Mouse (Mus musculus): ENCODE measurements around the gene Arid5b.

Gene Arid5b

DNA sequence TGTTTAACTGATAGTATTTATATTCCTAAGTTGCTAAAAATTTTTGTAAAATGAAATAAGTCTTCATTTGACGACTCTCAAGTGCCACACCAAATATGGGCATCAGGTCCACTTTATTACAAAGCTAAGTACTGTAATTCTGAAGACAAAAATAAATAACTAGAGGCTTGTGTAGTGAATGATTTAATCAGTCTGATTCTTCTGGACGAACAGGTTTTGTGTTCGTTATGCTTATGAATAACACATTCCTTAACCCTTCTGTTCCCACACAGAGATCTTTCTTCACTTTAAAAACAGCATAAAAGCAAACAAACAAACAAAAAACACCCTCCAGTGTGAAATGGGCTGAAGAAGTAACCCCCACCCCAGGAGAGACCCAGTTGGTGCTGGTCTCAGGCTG is 40.4 kb downstream of the Arid5b start:
- DNase-seq (ENCODE audit: extremely low spot score, low read depth, low spot score): no peak

GRCm38 (mm10) chr10:68236956-68237455 is 41.5 kb downstream of the Arid5b start:
- no peak for DNase-seq (ENCODE audit: extremely low spot score, low read depth, low spot score)

DNA sequence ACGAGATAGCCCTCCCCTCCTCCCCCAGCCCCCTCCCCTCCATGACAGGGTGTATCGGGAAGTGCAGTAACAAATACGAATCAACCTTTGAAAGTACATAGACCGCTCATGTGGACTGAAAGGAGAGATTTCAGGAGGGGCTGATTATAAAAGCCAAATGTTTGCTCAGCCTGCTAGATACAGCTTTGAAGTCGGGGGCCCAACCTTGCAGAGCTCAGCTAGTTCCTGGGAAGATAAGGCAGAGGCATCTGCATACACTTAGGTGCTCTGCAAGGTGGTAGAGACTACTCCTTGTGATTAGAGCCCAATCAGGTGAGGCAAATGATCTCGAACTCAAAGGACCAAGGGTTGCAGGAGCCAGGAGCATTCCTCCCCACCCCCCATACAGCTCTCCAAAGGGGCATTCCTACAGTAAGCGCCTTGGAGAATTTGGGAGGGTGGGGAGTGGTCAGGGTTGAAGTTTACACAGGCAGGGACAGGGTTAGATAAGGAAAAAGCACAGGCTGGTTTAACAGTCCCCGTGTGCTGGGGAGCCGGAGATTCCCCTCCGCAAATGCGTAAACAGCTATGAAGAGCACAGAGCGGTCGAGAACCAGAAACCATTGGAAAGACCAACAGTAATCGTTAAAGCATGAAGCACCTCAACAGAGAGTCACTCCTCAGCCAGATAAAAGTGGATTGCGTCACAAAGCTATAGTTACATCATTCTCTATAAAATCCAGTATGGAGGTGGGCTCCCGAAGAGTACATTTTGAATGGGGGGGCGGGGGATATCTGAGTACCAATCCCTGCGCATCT is 47.0 kb downstream of the Arid5b start:
- no peak for DNase-seq (ENCODE audit: extremely low spot score, low read depth, low spot score)

GRCm38 (mm10) chr10:68230653-68231384 is 47.7 kb downstream of the Arid5b start:
- DNase-seq (ENCODE audit: extremely low spot score, low read depth, low spot score): no peak

- DNase-seq (ENCODE audit: extremely low spot score, low read depth, low spot score): no peak
Measured at GRCm38 (mm10) chr10:68229640-68230565, 48.6 kb downstream of the Arid5b start.

DNA sequence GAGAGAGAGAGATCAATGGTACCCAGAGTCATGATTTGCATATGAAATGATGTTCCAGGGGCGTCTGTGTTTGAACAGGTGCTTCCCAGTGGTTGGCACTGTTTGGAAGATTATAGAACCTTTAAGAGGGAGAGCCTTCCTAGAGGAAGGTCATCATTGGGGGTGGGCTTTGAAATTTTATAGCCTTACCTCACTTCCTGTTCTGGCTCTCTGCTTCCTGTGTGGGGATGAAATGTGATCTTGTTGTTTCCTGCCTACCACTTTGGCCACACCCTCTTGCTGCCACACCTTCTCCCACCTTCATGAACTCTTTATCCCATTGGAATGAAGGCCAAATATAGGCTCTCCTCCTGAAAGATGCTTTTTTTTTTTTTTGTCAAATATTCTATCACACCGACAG is 55.9 kb downstream of the Arid5b start:
- no peak for DNase-seq (ENCODE audit: extremely low spot score, low read depth, low spot score)

GRCm38 (mm10) chr10:68222012-68222411 is 56.5 kb downstream of the Arid5b start:
- no peak for DNase-seq (ENCODE audit: extremely low spot score, low read depth, low spot score)

- DNase-seq (ENCODE audit: extremely low spot score, low read depth, low spot score): no peak
Measured at GRCm38 (mm10) chr10:68219327-68219726, 59.2 kb downstream of the Arid5b start.

DNA sequence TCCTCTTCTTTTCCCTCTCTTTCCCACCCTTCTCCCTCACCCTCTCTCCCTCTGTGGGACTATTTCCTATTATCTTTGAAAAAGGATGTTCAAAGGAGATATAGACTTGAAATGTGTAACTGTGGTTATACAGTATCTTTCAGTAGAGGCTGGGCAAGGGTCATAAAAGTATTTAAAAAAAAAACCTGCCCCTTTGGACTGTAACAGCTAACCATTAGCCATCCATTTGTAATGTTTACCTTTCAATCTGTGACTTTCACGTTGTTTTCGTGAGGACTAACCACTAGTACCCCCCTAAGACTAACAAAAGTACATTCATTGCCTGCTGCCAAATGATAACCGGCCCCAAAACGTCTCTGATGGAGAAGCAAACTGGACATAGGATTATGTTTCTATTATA is 59.9 kb downstream of the Arid5b start:
- no peak for DNase-seq (ENCODE audit: extremely low spot score, low read depth, low spot score)

DNA sequence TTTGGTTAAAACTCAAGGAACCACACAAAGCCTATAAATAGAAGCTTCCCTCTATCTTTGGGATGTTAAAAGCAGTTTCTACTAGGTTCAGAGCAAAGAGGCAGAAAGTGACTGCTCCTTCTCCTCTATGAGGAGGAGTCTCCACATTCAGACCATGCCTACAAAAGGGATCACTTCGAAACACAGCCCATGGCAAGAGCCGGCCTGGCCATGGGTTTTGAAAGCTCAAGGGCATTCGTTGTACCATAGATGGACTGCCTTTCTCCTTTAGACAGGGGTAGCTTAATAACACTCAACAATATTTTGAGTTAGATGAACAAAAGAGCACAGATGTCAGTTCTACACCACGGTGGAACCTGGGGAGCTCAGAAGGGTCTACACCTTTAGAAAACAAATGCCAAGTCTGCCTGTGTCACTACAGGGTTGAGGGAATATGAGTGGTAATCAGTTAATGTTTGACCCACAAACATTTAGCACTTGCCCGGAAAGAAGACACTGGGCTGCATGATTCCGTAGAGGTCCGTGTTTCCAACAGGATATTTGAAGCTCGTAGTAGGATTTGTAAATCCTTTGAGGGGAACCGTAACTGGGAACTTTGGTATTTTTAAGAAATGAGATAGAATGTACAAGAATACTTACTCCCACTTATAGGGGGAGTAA is 63.6 kb downstream of the Arid5b start:
- no peak for DNase-seq (ENCODE audit: extremely low spot score, low read depth, low spot score)

GRCm38 (mm10) chr10:68212061-68212915 is 66.3 kb downstream of the Arid5b start:
- no peak for DNase-seq (ENCODE audit: extremely low spot score, low read depth, low spot score)

- DNase-seq (ENCODE audit: extremely low spot score, low read depth, low spot score): no peak
Measured at GRCm38 (mm10) chr10:68211514-68211913, 67.0 kb downstream of the Arid5b start.

- DNase-seq (ENCODE audit: extremely low spot score, low read depth, low spot score): no peak
Measured at GRCm38 (mm10) chr10:68210025-68210642, 68.4 kb downstream of the Arid5b start.

- DNase-seq (ENCODE audit: extremely low spot score, low read depth, low spot score): no peak
Measured at GRCm38 (mm10) chr10:68208670-68209065, 69.9 kb downstream of the Arid5b start.

DNA sequence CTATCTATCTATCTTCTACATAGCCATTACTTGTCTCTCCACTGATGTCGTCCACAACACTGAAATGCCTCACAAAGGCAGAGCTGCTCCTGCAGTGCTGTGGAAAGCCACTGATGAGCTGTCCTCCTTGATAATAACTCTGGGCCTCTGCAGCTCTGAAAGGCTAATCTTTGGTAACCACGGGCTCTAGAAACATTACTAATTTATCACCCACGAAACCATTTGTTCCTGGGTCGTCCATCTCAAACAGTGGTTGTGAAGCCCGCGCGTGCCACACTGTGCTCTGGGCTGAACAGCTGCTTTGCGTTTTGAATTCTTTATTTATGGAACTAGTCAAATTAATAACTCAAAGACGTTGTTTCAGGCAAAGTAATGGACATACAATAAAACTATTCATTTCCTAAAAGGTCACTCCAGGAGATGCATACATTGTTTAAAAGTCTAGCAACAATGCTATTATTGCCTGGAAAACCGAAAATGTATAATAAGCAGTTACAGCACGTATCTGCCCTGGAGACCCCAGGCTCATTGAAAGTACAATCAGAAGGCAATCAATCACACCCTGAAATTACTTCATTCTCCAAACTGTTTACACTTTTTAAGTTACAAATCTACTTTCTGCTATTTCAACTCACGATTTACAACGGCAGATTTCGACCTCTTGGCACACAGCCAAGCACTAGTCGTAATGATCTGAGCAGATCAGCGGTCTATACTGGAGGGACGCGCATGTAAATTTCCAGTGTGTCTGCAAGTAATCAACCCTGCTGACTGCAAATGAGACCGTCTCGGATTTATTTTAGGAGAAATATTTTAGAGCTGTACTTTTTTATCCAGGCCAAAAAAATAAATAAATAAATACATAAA is 70.5 kb downstream of the Arid5b start:
- DNase-seq (ENCODE audit: extremely low spot score, low read depth, low spot score): peak; percentile 68

- no peak for DNase-seq (ENCODE audit: extremely low spot score, low read depth, low spot score)
Measured at GRCm38 (mm10) chr10:68204391-68204790, 74.1 kb downstream of the Arid5b start.

GRCm38 (mm10) chr10:68203860-68204259 is 74.7 kb downstream of the Arid5b start:
- no peak for DNase-seq (ENCODE audit: extremely low spot score, low read depth, low spot score)

DNA sequence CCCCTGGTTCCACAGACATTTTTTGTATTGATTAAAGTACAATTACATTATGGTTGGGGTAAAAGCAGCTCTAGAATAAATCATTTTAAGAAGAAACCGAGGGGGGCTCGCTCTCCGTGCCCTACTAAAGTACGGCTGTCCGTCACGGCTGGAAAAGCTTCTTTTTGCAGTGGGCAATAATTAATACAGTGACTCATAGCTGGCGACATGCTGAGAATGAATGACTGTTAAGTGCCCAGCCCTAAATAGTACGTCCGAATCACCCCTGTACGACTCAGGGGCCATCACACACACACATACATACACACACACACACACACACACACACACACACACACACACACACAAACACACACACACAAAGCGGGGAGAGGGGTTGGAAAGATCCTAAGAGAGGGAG is 75.2 kb downstream of the Arid5b start:
- no peak for DNase-seq (ENCODE audit: extremely low spot score, low read depth, low spot score)
